Mouse (Mus musculus): ENCODE measurements around the gene Pou2f1. TPM values are rescaled to one million over a fixed set of nuclear protein-coding genes. Genes with fewer than 3 reads are reported as not detected.
A peak's percentile ranks its signal among the peaks of the same experiment; 100 is the strongest.

Gene Pou2f1
- 14.8 and 22.8 TPM in 2 replicates for polyA plus RNA-seq (2014; fragmentation: Nextera tagmentation; extraction: Ambion mirVana)

DNA sequence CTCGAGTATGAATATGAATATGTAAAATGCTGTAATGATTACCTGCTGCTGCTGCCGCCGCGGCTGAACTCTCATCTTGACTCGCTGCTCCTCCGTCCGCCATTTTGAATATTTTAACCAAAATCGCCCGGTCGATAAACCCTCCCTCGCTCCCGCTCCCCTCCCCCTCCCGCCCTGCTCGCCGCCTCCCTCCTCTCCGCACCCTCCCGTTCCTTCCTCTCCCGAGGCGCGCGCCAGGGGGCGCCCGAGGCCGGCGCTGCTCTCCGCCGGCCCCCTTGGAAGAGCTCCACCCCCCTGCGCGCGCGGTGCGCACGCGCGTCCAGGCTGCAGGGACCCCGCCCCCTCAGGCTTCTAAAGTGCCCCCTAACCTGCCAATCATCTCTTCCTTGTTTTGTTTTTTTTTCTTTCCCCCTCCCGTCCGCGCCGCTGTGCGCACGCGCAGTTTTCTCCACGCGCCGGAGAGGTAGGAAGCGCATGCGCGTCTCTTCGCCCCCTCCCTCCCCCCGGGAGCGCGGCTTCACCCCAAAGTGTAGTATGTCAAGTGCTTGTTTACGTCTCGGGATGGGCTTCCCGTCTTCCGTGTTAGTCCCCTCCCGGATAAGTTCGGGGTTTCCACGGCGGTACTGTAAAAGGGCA, at the start of gene Pou2f1:
Pou2f1 (minus strand) TSS at position 159 of the 636 bp plus-strand sequence.
- no peaks in the 10 kb centered on the region for H3K27me3 ChIP-seq (replicated peaks; ENCODE audit: control insufficient read depth, insufficient read depth, low read length)
- under 1% methylated on average over 55 of the region's 61 CpGs for WGBS
- H3K4me1 ChIP-seq (ENCODE audit: control insufficient read depth, insufficient read depth, low read length): peaks cover 21% of the 10 kb centered on the region; the same call in 1 of the 2 replicates
- H3K9me3 ChIP-seq (replicated peaks; ENCODE audit: control insufficient read depth, low read length): no peaks in the 10 kb centered on the region
- DNase-seq (ENCODE audit: low spot score) (peak; percentile 99), ATAC-seq (peak; percentile 85)
- H3K27ac ChIP-seq (ENCODE audit: low read depth, low read length): peak within 1 kb of the TSS; percentile 95
- peak within 1 kb of the TSS; percentile 98 for H3K4me3 ChIP-seq (ENCODE audit: low read depth, low read length)
- H3K9ac ChIP-seq (ENCODE audit: low read length): peak within 1 kb of the TSS; percentile 99
- peak within 1 kb of the TSS; percentile 85 for H3K4me2 ChIP-seq (ENCODE audit: low read length)
- no peaks in the 10 kb centered on the region for H3K36me3 ChIP-seq (ENCODE audit: control insufficient read depth, insufficient read depth, low read length)

DNA sequence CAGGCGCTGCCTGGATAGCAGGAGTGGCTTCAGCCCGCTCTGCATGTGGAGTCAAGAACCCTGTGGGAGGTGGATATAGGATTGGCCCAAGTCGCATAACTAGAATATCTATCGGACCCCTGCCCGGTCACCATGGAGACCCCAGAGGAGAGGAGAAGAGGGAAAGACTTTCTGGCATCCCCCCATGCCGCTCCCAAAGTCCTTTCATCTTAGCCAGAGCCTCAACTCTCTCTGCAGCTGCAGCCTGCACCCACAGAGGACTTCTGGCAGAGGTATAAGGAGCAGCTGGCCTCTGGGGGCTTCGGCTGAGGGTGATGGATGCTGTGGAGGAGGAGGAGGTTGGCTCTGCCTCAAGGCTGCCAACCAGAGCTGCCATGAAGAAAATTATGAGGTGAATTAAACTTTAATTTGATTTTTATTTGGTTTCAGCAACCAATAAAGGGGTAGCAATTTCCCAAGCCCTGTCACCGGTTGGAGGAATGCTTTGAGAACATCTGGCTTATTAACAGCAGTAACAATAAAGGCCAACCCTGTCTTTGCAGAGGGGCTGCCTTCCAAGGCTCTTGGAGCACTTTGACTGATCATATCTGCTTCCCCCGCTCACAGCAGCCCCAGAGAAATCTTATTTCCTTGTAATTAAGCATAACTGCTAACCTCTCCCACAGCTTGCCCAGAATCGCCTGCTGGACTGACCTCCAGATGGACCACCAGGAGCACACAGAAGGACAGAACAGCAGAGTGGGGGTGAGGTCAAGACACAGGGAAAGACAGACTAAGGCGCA, 46.8 kb upstream of the Pou2f1 start:
- ATAC-seq (peak; percentile 63; the same call in 1 of the 2 replicates), DNase-seq (ENCODE audit: low spot score) (peak; percentile 59)
- 0 out of 2 replicates have a peak, but pooled peaks cover 8% of the 10 kb centered on the region for H3K27me3 ChIP-seq (replicated peaks; ENCODE audit: control insufficient read depth, insufficient read depth, low read length)
- peak overlapping the region; percentile 48 for H3K9ac ChIP-seq (ENCODE audit: low read length)
- no peaks in the 10 kb centered on the region for H3K9me3 ChIP-seq (replicated peaks; ENCODE audit: control insufficient read depth, low read length)
- no peaks in the 10 kb centered on the region for H3K36me3 ChIP-seq (ENCODE audit: control insufficient read depth, insufficient read depth, low read length)
- H3K27ac ChIP-seq (ENCODE audit: low read depth, low read length): no peak overlapping the region
- WGBS: 15% methylated on average over 11 of the region's 11 CpGs
- peaks cover 17% of the 10 kb centered on the region for H3K4me1 ChIP-seq (ENCODE audit: control insufficient read depth, insufficient read depth, low read length)
- peak overlapping the region; percentile 35 for H3K4me3 ChIP-seq (ENCODE audit: low read depth, low read length)
- H3K4me2 ChIP-seq (ENCODE audit: low read length): peak overlapping the region; percentile 88

DNA sequence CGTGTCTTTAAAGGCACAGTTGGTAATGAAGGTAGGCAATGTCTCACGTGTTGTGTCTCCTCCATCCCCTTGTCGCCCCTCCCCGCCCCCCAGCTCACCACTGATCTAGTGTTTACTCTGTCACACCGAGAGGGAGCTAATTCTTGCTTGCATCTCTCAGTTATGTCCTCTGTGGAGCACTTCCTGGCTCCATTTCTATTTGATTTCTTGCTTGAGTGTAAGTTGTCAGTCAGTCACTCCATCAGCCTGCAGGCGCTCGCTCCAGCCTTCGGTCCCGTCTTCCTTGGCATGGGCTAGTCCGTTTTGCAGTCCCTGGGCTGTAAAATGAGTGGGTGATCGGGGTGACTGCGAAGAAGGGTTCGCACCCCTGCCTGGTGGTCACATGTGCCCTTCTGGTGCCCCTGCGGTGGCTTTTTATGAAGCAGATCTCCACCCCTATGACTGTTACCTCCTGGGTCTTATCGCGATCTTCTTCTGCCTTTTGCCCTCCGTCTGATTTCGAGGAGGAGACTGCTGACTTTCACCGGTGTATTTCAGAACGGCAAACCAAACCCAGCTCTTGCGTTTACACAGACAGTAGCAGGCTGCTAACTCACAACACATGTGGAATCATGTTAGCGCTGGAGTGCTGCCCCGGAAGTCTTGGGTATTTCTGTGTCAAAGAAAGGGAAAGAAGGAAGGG, 45.9 kb upstream of the Pou2f1 start:
- peaks cover 19% of the 10 kb centered on the region for H3K4me1 ChIP-seq (ENCODE audit: control insufficient read depth, insufficient read depth, low read length)
- no peak overlapping the region for H3K27ac ChIP-seq (ENCODE audit: low read depth, low read length)
- H3K9ac ChIP-seq (ENCODE audit: low read length): peak overlapping the region; percentile 48
- 0 out of 2 replicates have a peak, but pooled peaks cover 8% of the 10 kb centered on the region for H3K27me3 ChIP-seq (replicated peaks; ENCODE audit: control insufficient read depth, insufficient read depth, low read length)
- H3K4me2 ChIP-seq (ENCODE audit: low read length): peak overlapping the region; percentile 88
- peak overlapping the region; percentile 35 for H3K4me3 ChIP-seq (ENCODE audit: low read depth, low read length)
- no peaks in the 10 kb centered on the region for H3K36me3 ChIP-seq (ENCODE audit: control insufficient read depth, insufficient read depth, low read length)
- WGBS: 1% methylated on average over 23 of the region's 23 CpGs
- DNase-seq (ENCODE audit: low spot score) (peak; percentile 34), ATAC-seq (0 out of 2 replicates have a peak, but pooled peaks have one; percentile 7)
- H3K9me3 ChIP-seq (replicated peaks; ENCODE audit: control insufficient read depth, low read length): no peaks in the 10 kb centered on the region

DNA sequence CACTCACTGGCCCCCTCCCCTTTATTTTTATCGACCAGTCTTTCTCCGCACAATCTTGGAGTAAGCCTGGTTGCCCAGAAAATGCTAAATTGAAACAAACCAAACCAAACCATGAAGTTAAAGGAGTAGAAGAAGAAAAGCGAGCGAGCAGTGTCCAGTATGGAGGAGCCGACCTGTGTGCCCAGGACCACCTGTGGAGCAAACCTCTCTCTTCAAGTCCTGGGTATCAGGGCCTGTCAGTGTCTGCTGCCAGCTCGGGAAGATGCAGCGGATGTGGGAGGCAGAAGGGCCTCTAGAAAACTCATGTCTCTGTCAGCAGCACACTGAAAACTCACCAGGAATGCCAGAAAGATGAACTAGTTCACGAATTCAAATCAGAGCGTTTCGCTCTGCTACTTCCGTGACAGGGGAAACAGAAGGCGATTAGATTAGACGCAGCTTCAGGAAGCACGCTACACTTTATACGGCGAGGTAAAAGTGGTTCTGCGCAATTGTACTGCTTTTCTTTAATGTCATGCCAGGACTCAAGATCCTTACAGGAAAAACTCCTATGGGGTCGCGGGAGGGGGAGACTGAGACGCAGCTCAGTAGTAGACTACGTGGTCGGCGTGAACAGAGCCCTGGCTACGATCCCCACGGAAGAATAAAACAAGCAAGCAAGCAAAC, 45.2 kb upstream of the Pou2f1 start:
- no peaks in the 10 kb centered on the region for H3K36me3 ChIP-seq (ENCODE audit: control insufficient read depth, insufficient read depth, low read length)
- 5% methylated on average over 25 of the region's 25 CpGs for WGBS
- H3K9ac ChIP-seq (ENCODE audit: low read length): peak overlapping the region; percentile 48; the same call in 1 of the 2 replicates
- H3K4me3 ChIP-seq (ENCODE audit: low read depth, low read length): peak overlapping the region; percentile 35
- DNase-seq (ENCODE audit: low spot score): peak; percentile 47
- H3K27ac ChIP-seq (ENCODE audit: low read depth, low read length): 0 out of 2 replicates have a peak overlapping the region, but pooled peaks have one; percentile 21
- H3K4me2 ChIP-seq (ENCODE audit: low read length): peak overlapping the region; percentile 88
- 0 out of 2 replicates have a peak, but pooled peaks cover 8% of the 10 kb centered on the region for H3K27me3 ChIP-seq (replicated peaks; ENCODE audit: control insufficient read depth, insufficient read depth, low read length)
- peaks cover 19% of the 10 kb centered on the region for H3K4me1 ChIP-seq (ENCODE audit: control insufficient read depth, insufficient read depth, low read length)
- no peaks in the 10 kb centered on the region for H3K9me3 ChIP-seq (replicated peaks; ENCODE audit: control insufficient read depth, low read length)
- ATAC-seq: 0 out of 2 replicates have a peak, but pooled peaks have one; percentile 3

DNA sequence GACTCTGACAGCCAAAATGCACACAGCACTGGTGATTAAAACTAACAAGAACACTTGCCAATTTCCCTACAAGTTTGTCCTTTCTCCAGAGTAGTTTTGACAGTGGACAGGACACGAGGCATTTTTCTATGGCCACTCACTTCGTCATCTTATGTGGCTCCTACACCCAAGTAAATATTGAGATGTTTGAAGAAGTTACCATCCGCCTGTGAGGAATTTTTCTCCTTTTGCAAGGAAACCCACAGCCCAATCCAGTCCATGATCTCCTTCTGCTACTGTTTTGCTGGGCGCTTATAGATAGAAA, 43.4 kb upstream of the Pou2f1 start:
- Histone ChIP-seq H3K36me3 (ENCODE audit: control insufficient read depth, insufficient read depth, low read length) (no peaks in the 10 kb centered on the region), H3K9me3 (replicated peaks; ENCODE audit: control insufficient read depth, low read length) (no peaks in the 10 kb centered on the region), H3K9ac (ENCODE audit: low read length) (no peak overlapping the region), H3K27ac (ENCODE audit: low read depth, low read length) (no peak overlapping the region), H3K4me1 (ENCODE audit: control insufficient read depth, insufficient read depth, low read length) (peaks cover 19% of the 10 kb centered on the region), H3K4me2 (ENCODE audit: low read length) (peak overlapping the region; percentile 0; the same call in 1 of the 2 replicates), H3K4me3 (ENCODE audit: low read depth, low read length) (no peak overlapping the region), H3K27me3 (replicated peaks; ENCODE audit: control insufficient read depth, insufficient read depth, low read length) (0 out of 2 replicates have a peak, but pooled peaks cover 8% of the 10 kb centered on the region)
- DNase-seq (ENCODE audit: low spot score) (no peak), ATAC-seq (no peak)
- 42% methylated on average over 4 of the region's 4 CpGs for WGBS

DNA sequence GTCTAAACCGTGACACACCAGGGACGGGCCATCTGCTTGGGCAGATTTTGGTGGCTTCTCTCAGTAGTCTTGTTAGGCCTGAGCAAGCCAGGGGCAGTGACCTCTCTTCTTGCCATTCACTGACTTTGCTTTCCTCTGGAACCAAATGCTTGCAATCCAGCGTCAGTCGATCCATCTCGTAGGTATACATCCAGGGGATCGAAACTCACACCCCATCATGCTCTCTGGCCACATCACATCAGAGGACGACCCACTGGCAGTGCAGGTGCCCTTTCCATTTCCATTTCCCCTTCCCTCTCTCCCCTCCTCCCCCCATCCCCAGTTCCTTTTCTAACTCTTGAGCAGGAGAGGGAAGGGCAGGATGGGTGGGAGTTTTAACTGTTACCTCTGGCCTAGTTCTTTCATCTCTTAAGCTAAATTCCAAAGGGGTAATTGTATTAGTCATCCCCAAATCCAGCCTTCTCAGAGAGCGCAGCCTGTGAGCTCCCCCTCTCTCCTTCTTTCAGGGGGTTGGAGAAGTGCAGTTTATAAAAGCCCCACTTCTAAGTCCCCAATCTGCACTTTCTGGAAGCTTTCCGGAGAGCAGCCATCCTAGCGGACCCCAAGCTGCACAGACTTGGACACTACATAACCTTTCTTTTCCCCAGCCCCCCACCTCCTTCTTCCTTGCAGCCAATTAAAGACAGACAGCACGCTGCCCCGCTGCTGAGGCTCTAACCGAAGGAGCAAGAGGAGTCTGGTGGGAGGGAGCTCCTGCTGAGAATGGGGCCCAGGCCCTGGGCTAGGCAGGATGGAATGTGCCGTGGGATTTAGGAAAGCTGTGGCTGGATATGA, 42.8 kb upstream of the Pou2f1 start:
- DNase-seq (ENCODE audit: low spot score) (no peak), ATAC-seq (peak; percentile 35; the same call in 1 of the 2 replicates)
- Histone ChIP-seq H3K36me3 (ENCODE audit: control insufficient read depth, insufficient read depth, low read length) (no peaks in the 10 kb centered on the region), H3K9me3 (replicated peaks; ENCODE audit: control insufficient read depth, low read length) (no peaks in the 10 kb centered on the region), H3K4me1 (ENCODE audit: control insufficient read depth, insufficient read depth, low read length) (peaks cover 19% of the 10 kb centered on the region), H3K27ac (ENCODE audit: low read depth, low read length) (no peak overlapping the region), H3K27me3 (replicated peaks; ENCODE audit: control insufficient read depth, insufficient read depth, low read length) (0 out of 2 replicates have a peak, but pooled peaks cover 8% of the 10 kb centered on the region), H3K4me3 (ENCODE audit: low read depth, low read length) (no peak overlapping the region), H3K4me2 (ENCODE audit: low read length) (peak overlapping the region; percentile 0; the same call in 1 of the 2 replicates), H3K9ac (ENCODE audit: low read length) (no peak overlapping the region)
- 12% methylated on average over 14 of the region's 14 CpGs for WGBS

DNA sequence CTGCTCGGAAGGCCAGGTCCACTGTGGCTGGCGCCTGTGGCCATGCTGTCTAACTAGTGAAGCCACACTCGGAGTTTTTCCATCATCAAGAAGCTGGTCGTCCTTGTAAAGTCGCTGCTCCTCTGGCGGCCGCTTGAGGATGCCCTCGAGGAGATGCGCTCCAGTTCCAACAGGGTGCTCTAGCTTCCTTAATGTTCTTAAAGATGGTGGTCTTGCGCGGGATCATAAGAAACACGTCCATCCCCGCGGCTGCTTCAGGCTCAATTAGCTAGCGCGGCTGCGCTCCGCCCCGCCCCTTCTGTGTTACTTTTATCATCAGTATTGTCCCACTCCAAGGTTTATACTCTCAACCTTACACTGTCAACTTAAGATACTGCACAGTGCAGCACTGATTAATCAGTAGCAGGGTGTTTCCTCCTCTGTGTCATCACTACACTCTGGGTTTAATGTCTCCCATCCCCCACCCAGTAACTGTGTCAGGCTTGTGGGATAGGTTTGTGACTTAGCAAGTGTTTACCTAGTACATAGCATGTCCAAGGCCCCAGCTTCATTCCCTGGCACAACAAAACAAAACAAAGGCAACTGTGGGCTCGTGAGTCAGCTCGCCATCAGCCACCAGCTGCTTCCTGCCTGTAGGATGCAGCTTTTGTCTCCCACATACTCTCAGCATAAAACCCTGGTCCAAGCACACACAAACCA, 41.1 kb upstream of the Pou2f1 start:
- Histone ChIP-seq H3K4me3 (ENCODE audit: low read depth, low read length) (no peak overlapping the region), H3K9me3 (replicated peaks; ENCODE audit: control insufficient read depth, low read length) (no peaks in the 10 kb centered on the region), H3K27me3 (replicated peaks; ENCODE audit: control insufficient read depth, insufficient read depth, low read length) (0 out of 2 replicates have a peak, but pooled peaks cover 8% of the 10 kb centered on the region), H3K36me3 (ENCODE audit: control insufficient read depth, insufficient read depth, low read length) (no peaks in the 10 kb centered on the region), H3K9ac (ENCODE audit: low read length) (no peak overlapping the region), H3K4me1 (ENCODE audit: control insufficient read depth, insufficient read depth, low read length) (peaks cover 11% of the 10 kb centered on the region), H3K27ac (ENCODE audit: low read depth, low read length) (no peak overlapping the region), H3K4me2 (ENCODE audit: low read length) (no peak overlapping the region)
- DNase-seq (ENCODE audit: low spot score): peak; percentile 37
- 70% methylated on average over 21 of the region's 21 CpGs for WGBS
- ATAC-seq: peak; percentile 40; the same call in 1 of the 2 replicates
